Mouse (Mus musculus) myocyte (in vitro differentiated cells): Measurements from ENCODE around the gene Sptssa. TPM values are rescaled to one million over a fixed set of nuclear protein-coding genes. Genes with fewer than 3 reads are reported as not detected.

Source experiments
- H3K27me3 ChIP-seq: one replicate; pipeline ENCODE4 v1.6.1; 2011; ENCODE audit not compliant: control insufficient read depth, insufficient read depth, insufficient read length
- H3K36me3 ChIP-seq: one replicate; pipeline ENCODE4 v1.6.1; 2011; ENCODE audit not compliant: control insufficient read depth, insufficient read depth
- H3K4me2 ChIP-seq: one replicate; pipeline ENCODE4 v1.6.1; 2011; ENCODE audit warnings: low read depth, control low read depth
- H3K4me3 ChIP-seq: one replicate; pipeline ENCODE4 v1.5.1; 2011; ENCODE audit warnings: mild to moderate bottlenecking, control low read depth, moderate library complexity
- H3K79me2 ChIP-seq: one replicate; pipeline ENCODE4 v1.6.1; 2011; ENCODE audit not compliant: control insufficient read depth, insufficient read depth
- H3ac ChIP-seq: one replicate; pipeline ENCODE4 v1.6.1; 2011; ENCODE audit not compliant: control insufficient read depth, insufficient read length
- CEBPB ChIP-seq: IDR thresholded peaks from 2 replicates; pipeline ENCODE4 v1.6.1; 2011; ENCODE audit warnings: mild to moderate bottlenecking, moderate library complexity; ENCODE audit not compliant: poor library complexity, insufficient read depth, severe bottlenecking
- E2F4 ChIP-seq: IDR thresholded peaks from one replicate; pipeline ENCODE4 v1.6.1; 2011; ENCODE audit warnings: mild to moderate bottlenecking, control low read depth, moderate library complexity; ENCODE audit not compliant: insufficient read depth
- MAX ChIP-seq: IDR thresholded peaks from one replicate; pipeline ENCODE4 v1.6.1; 2011; ENCODE audit warnings: low read depth, mild to moderate bottlenecking, control low read depth
- MYOD1 ChIP-seq, 3 experiments: IDR thresholded peaks; one replicate each; pipeline ENCODE4 v1.6.1; 2011; ENCODE audit warnings: control low read depth in 2 of 3, low read depth in 2 of 3, mild to moderate bottlenecking in 2 of 3, moderate library complexity in 1 of 3; ENCODE audit not compliant: insufficient read length in 2 of 3, control insufficient read depth in 1 of 3
- MYOG ChIP-seq, 3 experiments: IDR thresholded peaks; one replicate each; pipeline ENCODE4 v1.6.1; 2011; ENCODE audit warnings: control low read depth in 2 of 3, low read depth in 2 of 3, mild to moderate bottlenecking in 2 of 3; ENCODE audit not compliant: insufficient read length in 2 of 3, control insufficient read depth in 1 of 3, insufficient read depth in 1 of 3
- POLR2A ChIP-seq: IDR thresholded peaks from one replicate; pipeline ENCODE4 v1.6.1; 2011; ENCODE audit warnings: low read depth, mild to moderate bottlenecking, control low read depth, moderate library complexity; ENCODE audit not compliant: insufficient read length
- POLR2AphosphoS2 ChIP-seq: IDR thresholded peaks from one replicate; pipeline ENCODE4 v1.6.1; 2011; ENCODE audit warnings: low read depth, control low read depth; ENCODE audit not compliant: insufficient read length
- REST ChIP-seq: IDR thresholded peaks from one replicate; pipeline ENCODE4 v1.6.1; 2011; ENCODE audit warnings: mild to moderate bottlenecking, control low read depth, moderate library complexity; ENCODE audit not compliant: insufficient read depth, insufficient read length
- SRF ChIP-seq: IDR thresholded peaks from one replicate; pipeline ENCODE4 v1.6.1; 2011; ENCODE audit warnings: low read depth; ENCODE audit not compliant: control insufficient read depth, insufficient read length
- TCF12 ChIP-seq: IDR thresholded peaks from one replicate; pipeline ENCODE4 v1.6.1; 2011; ENCODE audit warnings: mild to moderate bottlenecking, control low read depth; ENCODE audit not compliant: poor library complexity, insufficient read depth, severe bottlenecking
- TCF3 ChIP-seq: IDR thresholded peaks from one replicate; pipeline ENCODE4 v1.6.1; 2011; ENCODE audit warnings: low read depth, control low read depth; ENCODE audit not compliant: insufficient read length
- USF1 ChIP-seq: IDR thresholded peaks from one replicate; pipeline ENCODE4 v1.6.1; 2011; ENCODE audit warnings: low read depth, mild to moderate bottlenecking, control low read depth, moderate library complexity
- polyA plus RNA-seq: library from polyadenylated mRNA; unstranded; fragments of >200 nt; fragmentation: generic; extraction: Trizol; gene quantifications from one replicate; pipeline ENCODE4 v1.2.1, GENCODE M21; 2012; ENCODE audit warnings: missing spikeins

Gene Sptssa
- polyA plus RNA-seq, 1 experiment: 27.1 TPM

DNA sequence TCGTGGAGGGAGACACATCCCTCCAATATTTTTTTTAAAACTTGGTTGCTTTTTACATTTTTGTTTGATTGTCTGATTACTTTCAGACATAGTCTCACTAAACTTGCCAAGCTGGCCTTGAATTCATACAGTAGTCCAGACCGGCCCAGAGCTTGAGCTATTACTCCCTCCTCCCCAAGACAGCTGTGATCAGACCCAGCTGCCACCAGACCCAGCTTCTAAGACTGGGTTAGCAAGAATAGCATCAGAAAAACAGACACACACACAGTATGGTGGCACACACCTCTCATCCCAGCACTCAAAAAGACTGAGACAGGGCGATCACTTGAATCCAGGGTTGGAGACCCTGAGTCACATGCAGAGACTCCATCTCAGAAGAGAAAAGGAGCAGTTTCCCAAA, 3.5 kb upstream of the Sptssa start:
- H3K36me3 ChIP-seq: no peaks in the 10 kb centered on the region
- no peak overlapping the region for H3K4me3 ChIP-seq
- H3ac ChIP-seq: no peak overlapping the region
- no peaks in the 10 kb centered on the region for H3K27me3 ChIP-seq
- H3K4me2 ChIP-seq: no peak overlapping the region
- H3K79me2 ChIP-seq: peaks cover 10% of the 10 kb centered on the region
- TF ChIP-seq USF1 (no peak), MAX (no peak), MYOG (IDR thresholded peaks at IDR 0.05; ENCODE audit: control insufficient read depth in 1 of 3, insufficient read depth in 1 of 3, insufficient read length in 2 of 3, low read depth in 2 of 3) (no peak), CEBPB (no peak), POLR2A (no peak), POLR2AphosphoS2 (no peak), MYOD1 (IDR thresholded peaks at IDR 0.05; ENCODE audit: control insufficient read depth in 1 of 3, insufficient read length in 2 of 3, low read depth in 2 of 3) (no peak), E2F4 (no peak), REST (no peak)

- Histone ChIP-seq H3K4me2 (no peak overlapping the region), H3K79me2 (peaks cover 24% of the 10 kb centered on the region), H3K27me3 (no peaks in the 10 kb centered on the region), H3K36me3 (no peaks in the 10 kb centered on the region), H3ac (no peak overlapping the region), H3K4me3 (no peak overlapping the region)
- TF ChIP-seq E2F4 (no peak), TCF3 (no peak), USF1 (no peak), MAX (no peak), TCF12 (no peak), SRF (no peak), REST (no peak), POLR2AphosphoS2 (no peak), POLR2A (no peak), MYOG (IDR thresholded peaks at IDR 0.05; ENCODE audit: control insufficient read depth in 1 of 3, insufficient read depth in 1 of 3, insufficient read length in 2 of 3, low read depth in 2 of 3) (no peak)
These were observed 2.2 kb upstream of the Sptssa start for GRCm38 (mm10) chr12:54658425-54659092.

- Histone ChIP-seq H3K27me3 (no peaks in the 10 kb centered on the region), H3K4me2 (no peak overlapping the region), H3K4me3 (no peak overlapping the region), H3K79me2 (peaks cover 29% of the 10 kb centered on the region), H3ac (no peak overlapping the region), H3K36me3 (no peaks in the 10 kb centered on the region)
- TF ChIP-seq SRF (no peak), MYOG (IDR thresholded peaks at IDR 0.05; ENCODE audit: control insufficient read depth in 1 of 3, insufficient read depth in 1 of 3, insufficient read length in 2 of 3, low read depth in 2 of 3) (no peak), REST (no peak), POLR2AphosphoS2 (no peak), TCF3 (no peak), POLR2A (no peak), MAX (no peak), TCF12 (no peak), CEBPB (no peak), USF1 (no peak), E2F4 (no peak), MYOD1 (IDR thresholded peaks at IDR 0.05; ENCODE audit: control insufficient read depth in 1 of 3, insufficient read length in 2 of 3, low read depth in 2 of 3) (no peak)
These were observed 1.6 kb upstream of the Sptssa start for GRCm38 (mm10) chr12:54657951-54658350.

GRCm38 (mm10) chr12:54657226-54657625, 853 bp upstream of the Sptssa start:
- peak overlapping the region; percentile 65 for H3K4me3 ChIP-seq
- no peak for TF ChIP-seq TCF3
- no peak for TF ChIP-seq TCF12
- no peak for TF ChIP-seq REST
- no peak for TF ChIP-seq POLR2AphosphoS2
- H3ac ChIP-seq: peak overlapping the region; percentile 32
- peak overlapping the region; percentile 89 for H3K4me2 ChIP-seq
- H3K36me3 ChIP-seq: no peaks in the 10 kb centered on the region
- H3K27me3 ChIP-seq: no peaks in the 10 kb centered on the region
- H3K79me2 ChIP-seq: peaks cover 29% of the 10 kb centered on the region

DNA sequence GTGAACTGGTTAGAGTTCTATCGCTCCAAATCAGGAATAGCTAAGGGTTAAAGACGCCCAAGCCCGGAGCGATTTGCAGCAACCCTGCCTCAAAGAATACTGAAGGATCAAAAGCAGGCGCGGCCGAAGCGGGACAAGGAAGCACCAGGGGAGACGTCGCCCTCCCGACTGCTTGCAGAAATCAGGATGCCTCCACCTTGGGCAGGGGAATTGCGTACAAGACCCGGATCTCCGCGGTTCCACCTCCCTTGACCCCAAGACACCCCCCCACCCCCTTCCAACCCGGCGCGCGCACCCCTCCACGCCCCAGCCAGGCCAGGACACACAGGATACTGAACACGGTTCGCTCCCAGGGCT, 356 bp downstream of the Sptssa start:
- TF ChIP-seq TCF12 (no peak), TCF3 (no peak), E2F4 (no peak), MYOD1 (IDR thresholded peaks at IDR 0.05; ENCODE audit: control insufficient read depth in 1 of 3, insufficient read length in 2 of 3, low read depth in 2 of 3) (no peak), USF1 (no peak), MAX (no peak), CEBPB (no peak), POLR2A (no peak), SRF (no peak), POLR2AphosphoS2 (no peak), MYOG (IDR thresholded peaks at IDR 0.05; ENCODE audit: control insufficient read depth in 1 of 3, insufficient read depth in 1 of 3, insufficient read length in 2 of 3, low read depth in 2 of 3) (no peak), REST (no peak)
- H3K27me3 ChIP-seq: no peaks in the 10 kb centered on the region
- no peaks in the 10 kb centered on the region for H3K36me3 ChIP-seq
- H3K4me3 ChIP-seq: peak overlapping the region; percentile 65
- H3ac ChIP-seq: peak overlapping the region; percentile 32
- H3K79me2 ChIP-seq: peaks cover 34% of the 10 kb centered on the region
- peak overlapping the region; percentile 60 for H3K4me2 ChIP-seq
